Mouse (Mus musculus) erythroblast, embryonic 14.5 days (primary cell): ENCODE data around the gene Ppid.

Experiments used
- GATA1 ChIP-seq: IDR thresholded peaks from 2 replicates; pipeline ENCODE4 v1.6.1; 2012; ENCODE audit warnings: low read length, inconsistent platforms, mixed read lengths
- TAL1 ChIP-seq: IDR thresholded peaks from 3 replicates; pipeline ENCODE4 v1.6.1; 2012; ENCODE audit warnings: low read length, inconsistent platforms, mixed read lengths

DNA sequence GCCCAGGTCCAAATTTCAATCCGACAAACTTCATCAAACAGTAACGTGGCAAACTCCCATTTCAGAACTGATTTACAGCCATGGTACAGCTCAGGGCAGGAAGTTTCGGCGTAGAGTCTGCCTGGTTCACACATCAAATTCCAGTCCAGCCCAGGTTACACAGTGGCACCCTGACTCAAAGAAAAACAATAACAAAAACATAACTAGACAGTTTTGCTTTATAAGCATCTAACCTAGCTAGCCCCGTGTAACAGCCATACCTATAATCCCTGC, 31.4 kb upstream of the Ppid start:
- TF ChIP-seq TAL1, result no peak
- TF ChIP-seq GATA1, result no peak
